Mouse (Mus musculus) 3T3-L1 (cell line): ENCODE results near the gene Tnni1.

Experiments
- DNase-seq: peaks from one replicate; pipeline ENCODE4 v3.0.0-alpha.2; 2015; ENCODE audit warnings: low read depth, low spot score

Tnni1 gene

DNA sequence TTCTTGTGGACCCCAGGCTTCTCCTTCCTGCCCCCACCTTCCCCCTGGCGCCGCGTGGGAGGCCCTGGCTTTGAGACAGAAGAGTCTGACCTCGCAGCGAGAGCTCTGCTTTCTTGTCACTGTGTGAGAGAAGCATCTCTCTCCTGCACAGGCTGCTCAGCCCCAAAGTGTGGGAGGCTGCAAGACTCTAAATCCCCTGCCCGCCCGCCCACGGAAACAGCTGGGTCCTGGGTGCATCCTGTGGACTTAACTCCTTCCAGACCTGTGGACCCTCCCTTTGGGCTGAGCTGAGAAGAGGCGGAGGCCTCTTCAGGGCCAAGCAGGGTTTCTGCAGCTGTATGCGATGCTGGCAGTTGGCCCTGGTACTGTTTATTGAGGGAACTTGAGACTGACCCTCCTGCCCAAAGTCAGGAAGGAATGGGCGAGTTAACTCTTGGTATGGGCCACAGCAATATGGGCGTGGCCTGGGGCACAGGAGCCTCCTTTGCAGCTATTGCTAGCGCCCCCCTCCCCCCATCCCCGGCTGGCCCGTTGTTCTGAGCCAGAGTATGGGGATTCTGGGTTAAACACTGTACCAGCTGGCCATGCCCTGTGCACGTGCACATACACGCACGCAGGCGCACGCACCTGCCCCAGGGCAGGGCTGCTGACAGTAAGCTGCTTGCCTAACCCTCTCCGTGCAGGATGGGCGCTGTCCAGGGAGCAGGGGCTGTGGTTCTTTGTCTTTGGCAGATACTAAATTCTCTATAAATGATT lies at the start of gene Tnni1:
Gene Tnni1 (plus strand): TSS at position 655 of the 756 bp plus-strand sequence.
- DNase-seq = peak; percentile 62

DNA sequence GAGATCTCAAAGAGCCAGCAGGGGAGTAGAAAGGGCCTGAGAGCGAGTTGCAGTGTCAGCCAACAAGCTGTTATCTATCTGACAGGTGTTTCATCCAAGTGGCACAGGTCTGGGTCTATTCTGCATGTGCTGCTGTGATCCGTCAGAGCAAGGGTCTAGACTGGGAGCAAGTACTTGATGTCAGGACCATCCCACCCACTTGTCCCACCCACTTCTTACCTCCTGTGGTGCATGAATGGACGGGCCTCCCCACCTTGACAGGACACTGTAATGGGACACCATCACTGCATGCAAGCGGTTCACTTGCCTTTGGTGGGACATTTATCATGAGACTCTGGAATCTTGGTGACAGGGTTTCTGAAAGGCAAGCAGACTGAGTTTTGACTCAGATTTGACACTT lies 49.4 kb upstream of the Tnni1 start:
- DNase-seq = no peak

DNA sequence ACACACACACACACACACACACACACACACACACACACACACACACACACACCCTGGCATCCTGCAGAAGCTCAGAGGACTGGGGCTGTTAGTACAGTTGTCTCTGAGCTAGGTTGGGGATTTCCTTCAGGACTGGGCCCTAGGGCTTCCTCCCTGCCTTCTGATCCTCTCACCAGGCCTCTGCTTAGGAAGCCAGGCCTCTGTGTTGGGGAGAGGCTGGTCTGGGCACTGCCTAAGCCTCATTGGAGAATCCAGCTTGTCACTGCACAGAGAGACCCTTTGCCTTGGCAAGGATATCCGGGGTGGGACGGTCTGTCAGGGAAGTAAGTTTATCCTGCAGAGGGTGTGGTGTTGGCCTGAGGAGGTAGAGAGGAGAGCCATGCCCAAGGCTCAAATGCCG lies 48.9 kb upstream of the Tnni1 start:
- no peak for DNase-seq

DNA sequence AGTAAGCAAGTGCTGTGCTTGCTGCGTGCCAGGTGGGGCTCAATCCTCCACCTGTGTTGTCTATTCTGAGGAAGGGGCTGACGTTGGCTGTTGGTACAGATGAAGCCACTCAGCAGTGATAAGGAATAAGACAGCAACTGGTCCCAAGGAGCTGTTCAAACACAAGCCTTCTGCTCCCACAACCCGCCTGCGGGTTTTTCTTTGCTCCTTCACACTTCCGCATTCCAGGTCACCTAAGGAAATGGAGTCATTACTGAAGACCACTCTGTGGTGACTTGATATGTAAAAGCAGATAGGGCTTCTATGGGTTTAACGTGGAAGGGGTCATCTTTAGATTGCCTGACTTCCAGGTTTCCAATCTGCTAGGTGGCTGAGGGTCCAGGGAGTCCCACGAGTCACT lies 47.8 kb upstream of the Tnni1 start:
- no peak for DNase-seq

DNA sequence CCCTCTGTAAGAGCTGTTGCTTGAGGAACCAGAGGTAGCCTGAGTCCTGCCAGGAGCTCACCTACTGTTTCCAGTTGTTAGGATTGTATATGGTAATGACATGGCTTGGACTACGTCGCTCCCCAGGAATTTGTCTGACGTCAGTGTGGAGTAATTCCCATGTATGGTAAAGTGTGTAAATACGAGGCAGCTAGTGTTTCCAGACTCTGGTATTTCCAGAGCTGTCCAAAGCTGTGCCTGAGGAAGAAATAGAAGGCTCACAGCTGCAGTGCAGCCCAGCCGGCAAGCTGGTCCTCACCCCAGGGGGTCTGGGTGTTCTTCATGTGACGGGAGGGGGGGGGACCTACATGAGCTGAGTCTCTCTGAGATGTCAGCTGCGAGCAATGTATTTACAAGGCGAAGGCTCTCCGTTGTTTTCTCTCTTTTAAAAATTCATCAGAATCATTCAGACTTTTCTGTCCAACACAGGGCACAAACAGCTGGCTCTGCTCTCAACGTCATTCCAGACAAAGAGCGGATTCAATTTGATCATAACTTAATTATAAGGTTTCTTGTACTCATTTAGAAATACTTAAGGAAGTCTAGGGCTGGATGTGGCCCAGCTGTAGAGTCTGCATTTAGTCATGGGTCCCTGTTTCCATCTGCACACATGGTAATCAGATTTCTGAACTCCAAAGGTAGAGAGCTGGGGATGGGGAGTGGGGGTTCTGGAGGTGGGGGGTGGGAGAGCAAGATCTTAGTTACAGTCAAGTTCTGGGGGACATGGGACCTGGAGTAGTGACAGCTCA lies 47.1 kb upstream of the Tnni1 start:
- DNase-seq = peak; percentile 89

DNA sequence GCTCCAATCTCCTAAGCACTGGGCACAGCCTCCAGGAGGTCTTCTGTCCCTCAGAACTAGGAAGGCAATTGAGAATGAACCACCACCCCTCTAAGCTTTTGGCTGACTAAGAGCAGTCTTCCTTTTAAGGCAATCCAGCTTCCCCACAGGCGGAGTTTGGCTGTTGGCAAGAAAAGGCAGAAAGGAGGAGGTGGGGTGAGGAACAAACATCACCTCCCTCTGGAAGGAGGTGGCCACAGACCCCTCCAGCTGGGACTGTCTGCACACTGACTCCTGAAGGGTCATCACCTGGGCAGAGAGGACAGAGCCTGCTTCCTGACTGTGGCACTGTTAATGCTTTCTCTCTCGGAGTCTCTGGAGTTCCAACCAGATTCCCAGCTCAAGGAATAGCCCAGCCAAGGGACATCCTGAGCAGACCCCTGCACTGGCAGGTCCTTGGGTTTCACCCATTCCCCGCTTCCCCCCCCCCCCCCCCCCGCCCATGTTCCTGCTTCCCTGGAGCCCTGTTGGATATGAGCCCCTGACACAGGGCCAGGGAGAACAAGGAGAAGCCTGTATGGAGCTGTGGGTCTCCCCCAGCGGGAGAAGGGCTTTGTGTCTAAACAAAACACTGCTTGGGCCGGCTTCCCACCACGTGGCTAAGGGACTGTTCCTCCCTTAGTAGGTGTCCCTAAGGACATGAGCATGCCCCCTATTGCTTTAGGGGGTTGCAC lies 44.9 kb upstream of the Tnni1 start:
- peak; percentile 58 for DNase-seq

DNA sequence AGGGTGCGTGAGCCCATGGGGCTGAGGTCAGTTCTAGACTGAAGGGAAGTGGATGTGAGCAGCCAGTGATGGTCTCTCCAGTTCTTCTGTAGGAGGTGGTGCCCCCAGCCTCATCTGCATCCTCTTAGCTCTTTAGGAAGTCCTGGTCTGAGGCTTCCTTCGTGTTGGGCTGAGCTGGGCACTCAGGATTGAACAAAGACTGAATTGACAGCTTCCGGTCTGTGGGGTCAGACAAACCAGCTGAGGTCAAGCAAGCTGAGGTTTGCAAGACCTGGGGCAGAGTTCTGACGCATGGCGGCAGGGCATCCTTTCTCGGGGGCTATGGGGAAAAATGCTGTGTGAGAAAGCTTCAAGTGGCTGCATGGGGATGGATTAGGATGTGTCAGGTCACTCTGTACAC lies 43.8 kb upstream of the Tnni1 start:
- no peak for DNase-seq

DNA sequence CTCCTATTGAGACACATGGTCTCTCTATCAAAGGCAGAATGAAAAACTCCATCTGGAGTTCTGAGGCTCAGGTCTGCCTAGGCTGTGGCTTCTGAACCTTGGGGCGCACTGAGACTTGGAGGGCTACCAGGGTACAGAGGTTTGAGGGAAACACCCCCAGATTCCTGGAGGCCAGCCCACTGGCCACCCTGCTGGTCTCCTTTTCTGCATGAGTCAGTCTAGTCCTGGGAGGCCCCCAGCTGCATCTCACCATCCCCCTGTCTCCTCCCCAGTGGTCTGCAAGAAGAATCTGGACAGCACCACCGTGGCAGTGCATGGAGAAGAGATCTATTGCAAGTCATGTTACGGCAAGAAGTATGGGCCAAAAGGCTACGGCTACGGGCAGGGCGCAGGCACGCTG lies 34.2 kb upstream of the Tnni1 start:
- no peak for DNase-seq

DNA sequence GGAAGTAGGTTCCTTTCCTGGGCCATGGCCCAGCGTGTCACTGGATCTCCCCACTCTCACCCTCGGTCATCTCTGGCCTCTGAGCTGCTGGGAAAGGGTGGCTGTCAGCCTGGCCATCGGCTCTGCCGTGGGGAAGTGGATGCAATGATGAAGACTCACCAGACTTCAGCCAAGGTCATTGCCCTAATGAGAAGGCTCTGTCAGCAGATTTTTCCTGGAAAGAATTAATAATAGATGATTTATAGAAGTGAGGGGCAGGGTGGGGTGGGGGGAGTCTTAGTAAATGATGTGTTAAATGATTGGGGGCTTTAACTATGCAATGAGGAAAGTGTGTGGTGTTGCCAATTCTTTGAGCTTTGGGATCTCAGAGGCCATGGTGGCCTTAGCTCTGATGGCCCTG lies 33.0 kb upstream of the Tnni1 start:
- DNase-seq = no peak

DNA sequence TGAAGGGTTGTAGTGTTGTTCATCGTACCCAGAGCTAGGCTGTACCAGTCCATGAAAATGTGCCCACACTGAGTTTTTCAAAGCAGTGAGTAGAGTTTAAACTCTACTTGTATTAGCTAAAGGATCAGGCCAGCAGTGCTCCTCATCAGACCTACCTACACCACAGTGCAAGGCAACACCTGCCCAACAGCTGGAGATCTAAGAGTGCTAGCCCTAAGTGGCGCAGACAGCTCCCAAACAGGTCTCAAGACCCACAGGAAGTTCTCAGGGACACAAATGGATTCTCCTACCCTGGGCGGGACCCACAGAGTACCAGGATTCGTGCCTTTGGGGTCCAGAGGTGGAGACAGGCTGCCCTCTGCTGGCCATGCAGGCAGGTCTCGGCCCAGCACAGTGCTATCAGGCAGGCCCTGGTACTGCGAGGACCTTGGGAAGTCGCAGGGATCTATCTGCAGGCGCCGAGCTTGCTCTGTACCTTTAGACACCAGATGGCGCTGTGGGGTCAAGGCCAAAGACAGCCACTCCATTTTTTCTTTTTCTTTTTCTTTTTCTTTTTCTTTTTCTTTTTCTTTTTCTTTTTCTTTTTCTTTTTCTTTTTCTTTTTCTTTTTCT lies 26.4 kb upstream of the Tnni1 start:
- peak; percentile 98 for DNase-seq

DNA sequence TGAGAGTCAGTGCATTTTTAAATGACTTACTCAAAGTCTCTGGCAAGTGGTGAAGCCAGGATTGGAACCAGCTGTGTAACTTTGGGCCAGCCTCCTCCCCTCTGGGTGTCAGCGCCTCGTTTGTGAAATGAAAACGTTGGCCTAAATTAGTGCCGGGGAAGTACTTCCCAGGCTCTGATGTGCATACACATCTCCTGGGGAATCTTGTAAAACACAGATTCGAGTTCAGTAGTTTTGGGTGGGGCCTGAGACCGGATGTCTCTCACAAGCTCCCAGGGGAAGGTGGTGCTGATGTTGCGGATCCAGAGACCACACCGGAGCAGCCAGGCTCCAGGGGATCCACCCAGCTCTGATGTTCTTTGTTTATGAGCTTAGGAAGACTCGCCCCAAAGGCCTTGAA lies 23.9 kb upstream of the Tnni1 start:
- peak; percentile 86 for DNase-seq

DNA sequence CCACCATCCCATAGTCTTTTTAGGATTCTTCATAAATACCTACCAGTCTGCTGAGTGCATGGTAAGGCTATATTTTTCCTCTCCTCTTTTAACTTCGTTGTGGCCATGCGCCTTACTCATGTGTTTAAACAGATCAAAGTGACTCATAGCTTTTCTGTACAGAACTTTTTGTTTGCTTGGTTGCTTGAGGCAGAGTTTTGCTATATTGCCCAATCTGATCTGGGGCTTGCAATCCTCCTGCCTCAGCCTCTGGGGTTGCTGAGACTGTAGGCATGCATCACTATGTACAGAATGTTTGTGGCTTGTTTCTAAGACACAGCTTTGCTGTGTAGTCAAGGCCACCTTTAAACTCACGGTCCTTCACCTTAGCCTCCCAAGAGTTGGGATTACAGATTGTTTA lies 23.3 kb upstream of the Tnni1 start:
- peak; percentile 74 for DNase-seq

DNA sequence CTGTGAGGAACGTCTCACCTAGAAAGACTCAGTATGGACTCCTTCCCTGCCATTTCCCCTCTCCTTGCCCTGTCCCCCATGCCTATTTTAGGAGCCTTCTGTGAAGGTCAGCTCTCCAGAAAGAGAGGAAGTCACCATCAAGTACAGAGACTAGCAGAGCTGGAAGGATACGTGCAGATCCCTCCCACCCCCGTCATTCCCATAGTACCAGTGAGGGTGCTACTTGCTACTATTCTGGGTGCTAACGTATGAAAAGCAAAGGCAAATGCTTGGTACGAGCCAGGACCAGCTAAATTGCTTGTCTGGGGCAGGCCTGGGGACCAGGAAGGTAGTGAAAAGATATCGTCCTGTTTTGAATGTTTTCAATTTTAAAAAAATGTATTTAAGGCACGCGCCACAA lies 21.9 kb upstream of the Tnni1 start:
- no peak for DNase-seq

DNA sequence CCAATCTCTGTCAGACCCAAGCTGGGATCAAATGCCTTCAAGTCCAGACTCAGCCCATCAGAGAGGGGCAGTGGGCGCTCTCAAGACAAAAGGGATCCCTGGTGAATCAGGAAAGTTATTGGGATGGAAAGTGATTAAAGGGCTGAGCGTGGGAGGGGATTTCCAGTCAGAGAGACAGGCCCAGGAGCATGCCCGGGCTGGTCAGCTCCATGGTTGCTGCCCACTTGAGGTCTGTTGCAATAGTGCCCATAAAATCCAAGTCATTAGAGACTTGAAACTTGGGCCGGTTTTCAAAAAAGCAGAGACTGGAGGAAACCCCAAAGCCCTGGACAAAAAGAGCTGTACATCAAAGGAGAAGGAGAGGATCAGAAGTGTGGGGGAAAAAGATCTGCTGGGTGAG lies 19.5 kb upstream of the Tnni1 start:
- DNase-seq = peak; percentile 64

DNA sequence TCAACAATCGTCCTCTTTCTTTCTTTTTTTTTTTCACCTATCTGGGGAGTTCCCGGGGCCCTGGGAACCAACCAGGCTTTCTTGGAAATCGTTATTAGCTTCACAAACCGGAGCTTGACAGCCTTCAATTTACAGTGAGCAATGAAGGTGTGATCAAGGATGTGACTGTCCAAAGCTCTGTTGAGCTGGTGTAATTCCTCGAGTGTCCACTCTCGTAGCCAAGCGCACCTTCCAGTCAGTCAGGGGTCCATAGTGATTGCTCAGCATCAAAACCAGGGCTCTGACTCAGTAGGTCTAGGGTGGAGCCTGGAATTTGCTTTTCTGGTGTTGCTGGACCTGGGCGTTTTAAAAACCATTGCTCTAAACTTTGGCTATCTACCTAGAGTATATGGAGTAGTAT lies 19.0 kb upstream of the Tnni1 start:
- peak; percentile 80 for DNase-seq

DNA sequence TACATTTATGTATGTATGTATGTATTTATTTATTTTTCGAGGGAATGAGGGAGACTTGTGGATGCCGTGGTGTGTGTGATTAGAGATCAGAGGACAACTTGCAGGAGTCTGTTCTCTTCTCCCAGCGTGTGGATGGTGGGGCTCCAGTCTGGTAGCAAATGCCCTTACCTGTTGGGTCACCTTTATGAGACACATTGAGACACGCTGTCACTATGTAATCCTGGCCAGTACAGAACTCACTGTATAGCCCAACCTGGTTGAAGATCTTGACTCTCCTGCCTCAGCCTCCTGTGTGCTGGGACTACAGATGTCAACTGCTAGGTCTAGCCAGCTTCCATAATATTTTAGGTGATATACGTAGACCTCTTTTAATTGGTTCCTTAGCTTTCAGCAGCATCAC lies 17.5 kb upstream of the Tnni1 start:
- no peak for DNase-seq

DNA sequence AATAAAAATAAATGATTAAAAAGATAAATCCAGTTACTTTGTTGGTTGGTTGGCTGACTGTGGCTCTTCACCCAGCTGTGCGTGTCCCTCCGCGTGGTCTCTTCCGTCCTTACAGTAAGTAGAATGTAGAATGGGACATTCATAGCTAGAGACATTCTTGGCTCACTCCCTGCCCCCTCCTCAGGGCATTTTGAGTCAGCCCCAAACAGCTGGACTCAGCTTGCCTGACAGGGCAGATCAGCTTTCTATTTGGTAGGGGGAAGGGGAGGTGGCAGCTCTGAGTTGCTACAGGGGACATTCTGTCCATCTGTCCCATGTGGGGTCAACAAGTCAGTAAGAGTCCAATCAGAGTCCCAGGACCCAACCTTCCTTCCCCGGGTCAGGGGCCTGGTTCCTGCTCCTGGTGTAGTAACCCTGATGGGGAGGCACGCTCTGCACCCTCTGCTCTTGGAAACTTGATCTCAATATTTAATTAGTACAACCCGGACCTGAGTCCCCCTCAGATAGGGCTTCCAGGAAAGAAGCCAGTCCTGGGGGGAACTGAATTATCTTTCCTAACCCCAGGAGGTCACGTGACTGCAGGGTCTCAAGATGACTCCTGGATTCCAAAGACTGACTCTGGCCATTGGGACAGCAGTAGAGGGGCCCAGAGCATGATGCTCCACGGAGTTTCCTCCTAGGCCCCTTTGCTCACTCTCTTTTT lies 15.6 kb upstream of the Tnni1 start:
- peak; percentile 64 for DNase-seq

DNA sequence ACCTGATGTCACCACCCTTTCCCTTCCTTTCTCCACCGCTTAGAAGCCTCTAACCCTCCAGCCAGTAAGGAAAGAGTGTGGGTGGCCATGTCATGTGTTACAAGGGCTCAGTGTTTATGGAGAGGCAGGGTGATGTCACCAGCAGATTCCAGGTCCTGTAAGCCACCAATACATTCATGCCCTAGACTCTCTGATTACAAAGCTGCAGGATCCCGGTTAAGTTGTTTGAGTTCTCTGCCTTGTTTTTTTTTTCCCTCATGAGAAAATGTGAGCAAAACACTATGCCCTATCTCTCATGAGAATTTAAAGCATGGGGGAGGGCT lies 15.1 kb upstream of the Tnni1 start:
- peak; percentile 66 for DNase-seq

DNA sequence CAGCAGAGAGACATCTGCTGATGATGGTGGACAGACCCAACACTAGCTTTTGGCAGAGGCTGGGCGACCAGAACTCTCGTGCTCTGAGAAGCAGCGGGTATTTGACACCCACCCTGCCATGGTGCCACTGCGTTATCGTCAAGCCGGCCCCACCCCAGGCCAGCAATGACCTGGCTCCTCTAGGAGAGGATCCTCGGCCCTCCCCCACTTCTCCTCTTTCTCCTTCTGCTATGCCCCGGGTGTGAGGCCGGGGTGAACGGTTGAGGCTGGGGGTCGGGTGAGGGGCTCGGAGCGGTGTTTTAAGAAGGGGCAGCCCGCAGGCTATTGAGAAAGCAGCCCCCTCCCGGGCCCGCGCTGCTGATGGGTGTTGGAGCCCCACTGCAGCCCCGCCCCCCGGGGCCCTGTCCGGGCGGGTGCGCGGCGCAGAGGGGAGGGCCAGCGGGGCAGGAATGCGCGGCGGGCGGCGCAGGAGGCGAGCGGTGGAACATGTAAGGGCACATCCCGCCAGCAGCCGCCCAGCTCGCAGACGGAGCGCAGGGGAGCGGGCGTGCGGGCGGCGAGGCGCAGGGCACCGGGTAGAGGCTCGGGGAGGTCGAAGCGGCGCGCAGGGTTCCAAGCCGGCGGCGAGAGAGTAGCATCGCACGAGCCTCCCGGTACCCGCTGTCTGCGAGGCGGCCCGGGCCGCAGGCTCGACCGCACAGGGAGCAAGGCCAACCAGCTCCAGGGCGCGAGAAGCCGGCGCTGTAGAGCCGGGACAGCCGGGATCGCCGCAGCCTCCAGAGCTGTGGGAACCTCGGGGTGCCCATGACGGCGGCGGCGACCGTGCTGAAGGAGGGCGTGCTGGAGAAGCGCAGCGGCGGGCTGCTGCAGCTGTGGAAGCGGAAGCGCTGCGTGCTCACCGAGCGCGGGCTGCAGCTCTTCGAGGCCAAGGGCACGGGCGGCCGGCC lies 13.3 kb upstream of the Tnni1 start, which contains the start of gene Phlda3:
Gene Phlda3 (plus strand): TSS at position 475 of the 947 bp plus-strand sequence.
- peak; percentile 77 for DNase-seq

DNA sequence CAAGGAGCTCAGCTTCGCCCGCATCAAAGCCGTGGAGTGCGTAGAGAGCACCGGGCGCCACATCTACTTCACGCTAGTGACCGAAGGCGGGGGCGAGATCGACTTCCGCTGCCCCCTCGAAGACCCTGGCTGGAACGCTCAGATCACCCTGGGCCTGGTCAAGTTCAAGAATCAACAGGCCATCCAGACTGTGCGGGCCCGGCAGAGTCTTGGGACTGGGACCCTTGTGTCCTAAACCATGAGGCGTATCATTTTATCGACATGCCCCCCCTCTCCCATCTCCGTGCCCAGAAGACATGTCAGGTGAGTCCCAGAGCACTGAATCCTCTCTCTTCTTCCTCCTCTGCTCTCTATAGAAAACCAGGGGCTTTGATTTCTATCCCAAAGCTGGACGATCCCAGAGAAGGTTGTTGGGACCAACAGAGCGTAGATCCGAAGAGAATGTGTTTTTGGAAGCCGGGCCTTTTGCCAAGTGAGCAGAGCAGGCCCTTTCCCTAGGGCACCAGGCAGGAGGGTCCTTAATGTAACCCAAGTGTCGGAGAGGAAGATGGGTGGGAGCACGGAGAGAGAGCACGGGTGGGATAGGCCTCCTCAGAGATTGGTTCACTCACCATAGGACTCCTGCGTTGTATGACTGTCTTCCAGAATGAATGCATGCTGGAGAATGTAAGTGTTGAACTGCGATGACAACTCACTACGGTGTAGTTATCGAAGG lies 12.5 kb upstream of the Tnni1 start:
- DNase-seq = no peak
